Comparison of ENCODE assay signal across 24 mouse cellular contexts in genomic region chr4:117984206-117984605, GRCm38 (mm10). TPM values are rescaled to one million over a fixed set of nuclear protein-coding genes. Genes with fewer than 3 reads are reported as not detected.
DNase-seq lines count a peak whose midpoint lies in the region; ATAC-seq and TF ChIP-seq lines count a peak whose summit lies in the region.
"Had no signal": no experiment of that assay in that cellular context is flagged by ENCODE, and none has a peak within 500 bp of the region (broad histone marks: within the 10 kb centered on the region; RNA-seq: fewer than 3 reads in every experiment).

No protein-coding gene starts in this region.

- 95% methylated on average over 3 of the region's 3 CpGs for WGBS in intestine, embryonic 14.5 days
- 97% methylated on average over 3 of the region's 3 CpGs for WGBS in intestine, postnatal 0 days

- no peaks in the 10 kb centered on the region for H3K9me3 ChIP-seq in intestine, embryonic 14.5 days (ENCODE audit: control insufficient read depth, low read length)
- no peaks in the 10 kb centered on the region for H3K9me3 ChIP-seq in intestine, postnatal 0 days (ENCODE audit: control insufficient read depth)
- H3K9me3 ChIP-seq: heart, embryonic 15.5 days had no signal

- H3K4me1 ChIP-seq in intestine, embryonic 14.5 days (replicated peaks; ENCODE audit: control insufficient read depth, insufficient read depth, low read length), result peaks cover 15% of the 10 kb centered on the region
- H3K4me1 ChIP-seq in intestine, postnatal 0 days (replicated peaks; ENCODE audit: control insufficient read depth, insufficient read depth, low read length), result no peaks in the 10 kb centered on the region

- H3K79me2 ChIP-seq in myocyte (ENCODE audit: control insufficient read depth, insufficient read depth), result no peaks in the 10 kb centered on the region

- H3ac ChIP-seq in myocyte (ENCODE audit: control insufficient read depth, insufficient read length), result no peak overlapping the region

- no peak overlapping the region for H3K9ac ChIP-seq in intestine, embryonic 14.5 days (ENCODE audit: low read length)
- no peak overlapping the region for H3K9ac ChIP-seq in intestine, postnatal 0 days (ENCODE audit: low read depth, low read length)
- H3K9ac ChIP-seq: forebrain, postnatal 0 days; heart, embryonic 15.5 days; hindbrain, embryonic 14.5 days had no signal

- H3K27ac ChIP-seq in intestine, embryonic 14.5 days (ENCODE audit: low read depth), result peak overlapping the region; percentile 72; the same call in 1 of the 2 replicates
- H3K27ac ChIP-seq in intestine, postnatal 0 days (ENCODE audit: low read depth, low read length), result no peak overlapping the region
- H3K27ac ChIP-seq: heart, adult 2 months; hindbrain, embryonic 14.5 days had no signal

- no peak for ATAC-seq in intestine, embryonic 14.5 days (replicated peaks; ENCODE audit: low FRiP score, low TSS enrichment, low read depth)
- no peak for ATAC-seq in intestine, postnatal 0 days
- ATAC-seq: activated CD4-positive, CD25-positive, alpha-beta regulatory T cell, adult 4 months; CD4-positive, CD25-positive, alpha-beta regulatory T cell, adult 4 months; forebrain, embryonic 14.5 days; forebrain, postnatal 0 days; hindbrain, postnatal 0 days had no signal

- no peak overlapping the region for H3K4me2 ChIP-seq in intestine, embryonic 14.5 days (ENCODE audit: low read length)
- no peak overlapping the region for H3K4me2 ChIP-seq in intestine, postnatal 0 days (replicated peaks; ENCODE audit: low read depth)
- H3K4me2 ChIP-seq in myocyte (ENCODE audit: low read depth), result no peak overlapping the region
- H3K4me2 ChIP-seq: heart, embryonic 11.5 days; hindbrain, embryonic 14.5 days had no signal

- no peak for DNase-seq in intestine, embryonic 14.5 days (ENCODE audit: low spot score)
- peak; percentile 1 for DNase-seq in right cerebral cortex, postnatal 14 days
- no peak for DNase-seq in right cerebral cortex, postnatal 10 days (ENCODE audit: low spot score in 2 of 2)
- DNase-seq in NIH3T3 (ENCODE audit: low read depth), result peak; percentile 57
- no peak for DNase-seq in adrenal gland, postnatal 14 days
- no peak for DNase-seq in urinary bladder, postnatal 25 days (ENCODE audit: low spot score)
- DNase-seq: adrenal gland, adult 8-10 months; adrenal gland, postnatal 36 days; cerebellum, adult 9-10 months; forebrain, postnatal 0 days; gastrocnemius, adult 2 months; gastrocnemius, postnatal 14 days; heart, adult 2 months; heart, postnatal 14 days; heart, postnatal 4 days had no signal

- H3K4me3 ChIP-seq in intestine, embryonic 14.5 days (ENCODE audit: low read depth, low read length), result no peak overlapping the region
- H3K4me3 ChIP-seq in intestine, postnatal 0 days (ENCODE audit: low read depth, low read length), result no peak overlapping the region
- no peak overlapping the region for H3K4me3 ChIP-seq in myocyte
- H3K4me3 ChIP-seq: gastrocnemius, adult 2 months; heart, adult 2 months; heart, embryonic 15.5 days had no signal

- H3K27me3 ChIP-seq in intestine, embryonic 14.5 days (replicated peaks; ENCODE audit: control insufficient read depth, insufficient read depth, low read length), result no peaks in the 10 kb centered on the region
- no peaks in the 10 kb centered on the region for H3K27me3 ChIP-seq in intestine, postnatal 0 days (replicated peaks; ENCODE audit: control insufficient read depth, insufficient read depth, low read length)
- H3K27me3 ChIP-seq in myocyte (ENCODE audit: control insufficient read depth, insufficient read depth, insufficient read length), result no peaks in the 10 kb centered on the region
- H3K27me3 ChIP-seq: heart, embryonic 15.5 days had no signal

- no peaks in the 10 kb centered on the region for H3K36me3 ChIP-seq in intestine, embryonic 14.5 days (ENCODE audit: control insufficient read depth, insufficient read depth, low read length)
- H3K36me3 ChIP-seq in intestine, postnatal 0 days (ENCODE audit: control insufficient read depth, insufficient read depth), result peaks cover 6% of the 10 kb centered on the region; the same call in 1 of the 2 replicates
- no peaks in the 10 kb centered on the region for H3K36me3 ChIP-seq in myocyte (ENCODE audit: control insufficient read depth, insufficient read depth)
- H3K36me3 ChIP-seq: heart, embryonic 15.5 days had no signal

- no peak for TF ChIP-seq CTCF in intestine, postnatal 0 days (IDR thresholded peaks at IDR 0.05; ENCODE audit: low read depth)

- no peak for TF ChIP-seq POLR2A in myocyte (IDR thresholded peaks at IDR 0.05; ENCODE audit: insufficient read length, low read depth)

TF ChIP-seq in myocyte, 11 proteins besides CTCF, POLR2A, EP300 and RAD21:
- TF ChIP-seq REST (IDR thresholded peaks at IDR 0.05; ENCODE audit: insufficient read depth, insufficient read length), result no peak
- 0 out of 2 replicates have a peak, but pooled peaks have one; percentile 4 for TF ChIP-seq CEBPB (IDR thresholded peaks at IDR 0.05; ENCODE audit: insufficient read depth, poor library complexity, severe bottlenecking)

RNA-seq across cellular contexts. Expression of gene Artn, which starts 54.6 kb away (rescaled TPM):
- polyA plus RNA-seq in intestine, embryonic 14.5 days (2014; fragmentation: Nextera tagmentation; extraction: Ambion mirVana), result 7.0 and 7.2 TPM in 2 replicates
- polyA plus RNA-seq in intestine, postnatal 0 days (2015; fragmentation: Nextera tagmentation; extraction: Ambion mirVana), result 1.2 and 1.3 TPM in 2 replicates
- 15.9 TPM for polyA plus RNA-seq in myocyte (2012; fragmentation: generic; extraction: Trizol)
- total RNA-seq in adrenal gland, postnatal 14 days (2021), result 0.41 TPM in 1 of 2 replicates, not detected in the other
- total RNA-seq: heart, adult 2 months; heart, postnatal 14 days had no signal
- polyA plus RNA-seq: activated CD4-positive, CD25-positive, alpha-beta regulatory T cell, adult 4 months; CD4-positive, CD25-positive, alpha-beta regulatory T cell, adult 4 months had no signal

Comparison
In these comparisons a context has a peak if more than half of its experiments do, and no peak if none do; other contexts are left out.
1. DNase-seq: peak in right cerebral cortex, postnatal 14 days (single experiment) and NIH3T3 (single experiment); none in intestine, embryonic 14.5 days (single experiment), right cerebral cortex, postnatal 10 days (0 of 2), adrenal gland, postnatal 14 days (single experiment) and urinary bladder, postnatal 25 days (single experiment).